Mouse (Mus musculus) midbrain, postnatal 0 days (tissue): ENCODE measurements around the gene Tmem216. TPM values are rescaled to one million over a fixed set of nuclear protein-coding genes. Genes with fewer than 3 reads are reported as not detected.

ENCODE experiments used
- ATAC-seq: fragments of 200-750 bp; cut with Nextera tagmentation; 2 replicates; pipeline ENCODE4 v1.8.0; 2017; ENCODE audit warnings: moderate number of reproducible peaks, mild to moderate bottlenecking, moderate TSS enrichment, moderate library complexity; ENCODE audit not compliant: low FRiP score
- DNase-seq: peaks from one replicate; pipeline ENCODE4 v3.0.0-alpha.2; 2015; ENCODE audit warnings: low spot score
- H3K27ac ChIP-seq: fragments of 300-500 bp; sonication (generic); 2 replicates; pipeline ENCODE4 v1.5.1; 2014; ENCODE audit warnings: low read depth, mild to moderate bottlenecking, low read length, mixed read lengths
- H3K27me3 ChIP-seq: fragments of 300-500 bp; sonication (generic); 2 replicates; pipeline ENCODE4 v1.6.1; 2014; ENCODE audit warnings: low read length, control low read depth, mixed read lengths; ENCODE audit not compliant: insufficient read depth
- H3K36me3 ChIP-seq: fragments of 300-500 bp; sonication (generic); 2 replicates; pipeline ENCODE4 v1.6.1; 2014; ENCODE audit warnings: low read length, control low read depth, mixed read lengths; ENCODE audit not compliant: insufficient read depth
- H3K4me1 ChIP-seq: fragments of 300-500 bp; sonication (generic); 2 replicates; pipeline ENCODE4 v1.6.1; 2014; ENCODE audit warnings: mild to moderate bottlenecking, control low read depth, antibody characterized with exemption, low read length, mixed read lengths; ENCODE audit not compliant: insufficient read depth
- H3K4me2 ChIP-seq: fragments of 300-500 bp; sonication (generic); 2 replicates; pipeline ENCODE4 v1.6.1; 2014; ENCODE audit warnings: low read depth, mild to moderate bottlenecking, low read length, mixed read lengths; ENCODE audit not compliant: poor library complexity, severe bottlenecking
- H3K4me3 ChIP-seq: fragments of 300-500 bp; sonication (generic); 2 replicates; pipeline ENCODE4 v1.5.1; 2014; ENCODE audit warnings: low read depth, mild to moderate bottlenecking, low read length, moderate library complexity
- H3K9ac ChIP-seq: fragments of 300-500 bp; sonication (generic); replicated peaks from 2 replicates; pipeline ENCODE4 v1.6.1; 2014; ENCODE audit warnings: mild to moderate bottlenecking, low read length, moderate library complexity, mixed read lengths; ENCODE audit not compliant: poor library complexity, severe bottlenecking
- H3K9me3 ChIP-seq: fragments of 300-500 bp; sonication (generic); 2 replicates; pipeline ENCODE4 v1.6.1; 2016; ENCODE audit warnings: low read length, control low read depth
- CTCF ChIP-seq: IDR thresholded peaks from 2 replicates; pipeline ENCODE4 v1.5.1; 2016; ENCODE audit warnings: antibody characterized with exemption, mild to moderate bottlenecking
- WGBS: fragments of 180-500 bp; shearing (Covaris S2); extraction: QIAGEN DNeasy Blood & Tissue Kit; methylation state at CpG from one replicate; pipeline ENCODE4 v1.1.7; 2014; 5-methylcytosine and 5-hydroxymethylcytosine counted together
- polyA plus RNA-seq: library from polyadenylated mRNA; unstranded; fragments of >200 nt; fragmentation: Nextera tagmentation; extraction: Ambion mirVana; gene quantifications from 2 replicates; pipeline ENCODE4 v1.2.1, GENCODE M21; 2015
- total RNA-seq: library from RNA; depleted of rRNA; stranded (reverse); fragments of >200 nt; gene quantifications from 2 replicates; pipeline ENCODE4 v1.2.3, GENCODE M21; 2014

The Tmem216 gene
- total and polyA plus RNA-seq, 2 experiments from 2014 or later: 33.8 to 41.5 TPM

DNA sequence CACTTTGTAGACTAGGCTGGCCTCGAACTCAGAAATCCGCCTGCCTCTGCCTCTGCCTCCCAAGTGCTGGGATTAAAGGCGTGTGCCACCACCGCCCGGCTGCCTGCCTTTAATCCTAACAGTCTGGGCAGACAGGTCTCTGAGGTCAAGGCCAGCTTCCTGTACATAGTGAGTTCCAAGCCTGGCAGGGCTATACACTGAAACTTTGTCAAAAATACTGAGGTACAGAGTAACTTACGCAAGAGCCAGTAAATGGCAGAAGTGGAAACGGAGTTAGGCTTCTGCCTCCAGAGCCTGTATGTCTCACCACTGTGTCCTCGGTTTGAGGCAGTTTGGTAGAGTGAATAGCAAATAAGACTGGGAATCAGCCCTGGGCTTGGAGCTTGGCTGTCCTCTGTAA is 31.2 kb upstream of the Tmem216 start:
- Histone ChIP-seq H3K9me3 (no peaks in the 10 kb centered on the region), H3K9ac (no peak overlapping the region), H3K4me2 (no peak overlapping the region), H3K27me3 (no peaks in the 10 kb centered on the region), H3K4me1 (no peaks in the 10 kb centered on the region), H3K36me3 (peaks cover 21% of the 10 kb centered on the region), H3K4me3 (no peak overlapping the region), H3K27ac (no peak overlapping the region)
- TF ChIP-seq CTCF: no peak
- DNase-seq (no peak), ATAC-seq (no peak)
- WGBS: 90% methylated on average over 8 of the region's 8 CpGs

DNA sequence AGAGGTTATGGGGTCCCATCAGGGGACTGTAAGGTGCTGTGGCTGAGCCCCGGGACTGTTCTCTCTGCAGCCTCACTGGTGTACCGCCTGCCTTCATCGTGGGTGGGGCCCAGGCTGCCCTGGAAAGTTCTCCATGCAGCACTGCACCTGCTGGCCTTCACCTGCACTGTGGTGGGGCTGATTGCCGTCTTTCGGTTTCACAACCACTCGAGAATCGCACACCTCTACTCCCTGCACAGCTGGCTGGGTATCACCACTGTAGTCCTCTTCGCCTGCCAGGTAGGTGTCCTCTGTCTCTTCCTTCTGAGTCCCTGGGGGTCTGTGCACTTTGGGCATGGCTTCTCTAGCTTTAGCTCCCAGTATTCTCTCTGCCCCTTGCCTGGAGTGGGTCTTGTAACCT is 29.1 kb upstream of the Tmem216 start:
- WGBS: 88% methylated on average over 8 of the region's 8 CpGs
- ATAC-seq: no peak
- no peak for TF ChIP-seq CTCF

GRCm38 (mm10) chr19:10583550-10584146 is 27.6 kb upstream of the Tmem216 start:
- H3K27me3 ChIP-seq: no peaks in the 10 kb centered on the region
- H3K4me1 ChIP-seq: no peaks in the 10 kb centered on the region
- 56% methylated on average over 7 of the region's 7 CpGs for WGBS
- no peak for ATAC-seq
- H3K27ac ChIP-seq: no peak overlapping the region
- H3K4me2 ChIP-seq: no peak overlapping the region
- no peak overlapping the region for H3K9ac ChIP-seq
- peaks cover 13% of the 10 kb centered on the region; the same call in 1 of the 2 replicates for H3K36me3 ChIP-seq
- no peaks in the 10 kb centered on the region for H3K9me3 ChIP-seq
- no peak for DNase-seq
- no peak overlapping the region for H3K4me3 ChIP-seq
- TF ChIP-seq CTCF: no peak

More for the DNA sequence above, 29.1 kb upstream of the Tmem216 start:
- Histone ChIP-seq H3K9me3 (no peaks in the 10 kb centered on the region), H3K4me3 (no peak overlapping the region), H3K36me3 (peaks cover 15% of the 10 kb centered on the region; the same call in 1 of the 2 replicates), H3K4me1 (no peaks in the 10 kb centered on the region), H3K9ac (no peak overlapping the region), H3K27ac (no peak overlapping the region), H3K27me3 (no peaks in the 10 kb centered on the region), H3K4me2 (no peak overlapping the region)
- DNase-seq: no peak

DNA sequence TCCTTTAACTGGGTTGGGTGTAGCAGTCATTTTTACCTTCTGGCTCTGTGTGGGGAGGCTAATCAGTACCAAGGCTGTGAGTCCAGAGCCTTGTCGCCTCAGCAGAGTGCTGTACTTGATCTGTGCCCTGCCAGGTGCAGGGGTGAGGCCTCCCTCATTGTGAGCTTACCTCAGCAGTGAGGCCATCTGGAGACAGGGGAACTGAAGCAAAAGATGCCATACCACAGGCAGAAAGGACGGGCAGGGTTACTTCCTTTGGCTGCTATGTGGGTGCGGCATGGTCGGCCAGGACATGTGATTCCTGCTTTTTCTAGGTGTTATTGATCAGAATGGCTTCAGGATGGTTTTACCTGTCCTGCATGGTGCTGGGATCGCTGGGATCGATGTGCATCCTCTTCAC is 25.9 kb upstream of the Tmem216 start:
- ATAC-seq: no peak
- no peak overlapping the region for H3K9ac ChIP-seq
- WGBS: 87% methylated on average over 6 of the region's 6 CpGs
- H3K36me3 ChIP-seq: peaks cover 7% of the 10 kb centered on the region; the same call in 1 of the 2 replicates
- no peak for TF ChIP-seq CTCF
- DNase-seq: no peak
- no peaks in the 10 kb centered on the region for H3K4me1 ChIP-seq
- no peaks in the 10 kb centered on the region for H3K27me3 ChIP-seq
- no peak overlapping the region for H3K27ac ChIP-seq
- no peak overlapping the region for H3K4me2 ChIP-seq
- H3K4me3 ChIP-seq: no peak overlapping the region
- H3K9me3 ChIP-seq: no peaks in the 10 kb centered on the region

DNA sequence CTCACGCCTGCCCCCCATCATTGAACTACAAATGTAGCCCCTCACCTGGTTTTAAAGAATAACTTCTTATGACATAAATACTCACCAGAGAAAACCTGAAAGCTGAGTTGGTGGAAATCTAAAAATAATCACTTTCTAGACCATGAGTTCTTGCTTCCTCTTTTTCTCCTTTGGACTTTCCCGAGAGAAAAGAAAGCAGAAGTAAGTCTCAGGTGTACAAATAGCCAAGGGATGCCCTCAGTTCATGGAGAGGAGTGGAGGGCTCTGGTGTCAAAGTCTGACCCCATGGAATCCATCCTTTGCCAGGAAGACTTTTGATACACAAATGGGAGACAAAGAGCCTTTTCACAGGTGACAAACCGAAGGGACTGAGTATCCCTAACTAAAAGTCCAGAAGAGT is 24.7 kb upstream of the Tmem216 start:
- DNase-seq (no peak), ATAC-seq (no peak)
- no peak for TF ChIP-seq CTCF
- H3K4me3 ChIP-seq: no peak overlapping the region
- no peak overlapping the region for H3K27ac ChIP-seq
- no peaks in the 10 kb centered on the region for H3K4me1 ChIP-seq
- H3K9ac ChIP-seq: no peak overlapping the region
- 87% methylated on average over 3 of the region's 3 CpGs for WGBS
- H3K9me3 ChIP-seq: no peaks in the 10 kb centered on the region
- H3K4me2 ChIP-seq: no peak overlapping the region
- H3K36me3 ChIP-seq: peaks cover 7% of the 10 kb centered on the region; the same call in 1 of the 2 replicates
- no peaks in the 10 kb centered on the region for H3K27me3 ChIP-seq

DNA sequence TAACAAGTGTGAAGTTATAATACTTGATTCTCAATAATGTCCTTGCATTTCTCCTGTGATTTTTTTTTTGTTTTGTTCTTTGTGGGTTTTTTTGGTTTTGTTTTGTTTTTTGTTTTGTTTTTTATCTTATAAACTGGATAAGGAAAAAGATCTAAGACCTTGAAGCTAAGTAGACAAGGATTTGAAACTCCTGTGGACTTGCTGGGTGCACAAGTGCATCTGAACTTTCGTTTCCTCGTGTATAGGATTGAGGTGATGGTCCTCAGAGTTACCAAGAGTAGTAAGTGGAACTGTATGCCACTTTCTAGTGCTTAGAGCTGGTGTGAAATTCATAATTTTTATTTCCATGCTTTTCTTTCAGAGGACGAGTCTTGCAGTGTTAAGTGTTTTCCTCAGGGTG is 24.1 kb upstream of the Tmem216 start:
- Histone ChIP-seq H3K9ac (no peak overlapping the region), H3K4me3 (no peak overlapping the region), H3K9me3 (no peaks in the 10 kb centered on the region), H3K27ac (no peak overlapping the region), H3K27me3 (no peaks in the 10 kb centered on the region), H3K4me1 (no peaks in the 10 kb centered on the region), H3K36me3 (peaks cover 10% of the 10 kb centered on the region; the same call in 1 of the 2 replicates), H3K4me2 (no peak overlapping the region)
- ATAC-seq: no peak
- no peak for TF ChIP-seq CTCF
- 87% methylated on average over 3 of the region's 3 CpGs for WGBS
- DNase-seq: no peak
